Mouse (Mus musculus) gastrocnemius, adult 18-20 months (tissue): ENCODE results near the gene Plvap. TPM values are rescaled to one million over a fixed set of nuclear protein-coding genes. Genes with fewer than 3 reads are reported as not detected.

Source experiments
- DNase-seq: peaks from one replicate; pipeline ENCODE4 v3.0.0; 2021; ENCODE audit warnings: low spot score
- total RNA-seq, 2 experiments: library from RNA; stranded (reverse); gene quantifications; 2 replicates each; pipeline ENCODE4 v1.2.3; 2021

Gene Plvap
- total RNA-seq, 2 experiments from 2014 or later: 11.1 to 12.0 TPM

DNA sequence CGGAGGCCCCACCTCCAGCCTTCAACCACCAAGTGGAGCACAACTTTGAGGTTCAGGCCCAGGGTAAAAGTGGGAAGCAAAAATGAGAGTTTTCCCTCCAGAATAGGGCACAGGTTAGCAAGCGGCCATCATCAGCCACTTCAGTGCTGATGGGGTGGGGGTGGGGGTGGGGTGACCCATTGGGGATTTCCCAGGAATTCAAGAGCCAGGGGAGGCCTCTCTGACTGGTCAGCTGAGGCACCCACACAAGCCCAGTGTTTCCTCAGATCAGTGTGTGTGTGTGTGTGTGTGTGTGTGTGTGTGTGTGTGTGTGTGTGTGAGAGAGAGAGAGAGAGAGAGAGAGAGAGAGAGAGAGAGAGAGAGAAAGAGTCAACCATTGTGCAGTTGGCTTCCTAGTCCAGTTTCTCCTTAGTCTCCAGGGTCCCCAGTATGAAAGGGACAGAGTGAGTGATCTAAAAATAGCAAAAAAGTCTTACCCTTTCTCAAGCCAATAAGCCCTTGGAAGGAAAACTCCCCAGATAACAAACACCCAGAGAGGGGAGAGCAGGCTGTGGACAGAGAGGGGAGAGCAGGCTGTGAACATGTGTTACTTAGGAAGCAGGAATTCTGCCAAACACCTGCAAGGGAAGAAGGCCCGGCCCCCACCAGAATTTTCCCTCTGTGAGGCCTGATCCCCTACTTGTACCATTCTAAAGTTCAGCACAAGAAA lies 15.8 kb upstream of the Plvap start:
- DNase-seq: no peak

DNA sequence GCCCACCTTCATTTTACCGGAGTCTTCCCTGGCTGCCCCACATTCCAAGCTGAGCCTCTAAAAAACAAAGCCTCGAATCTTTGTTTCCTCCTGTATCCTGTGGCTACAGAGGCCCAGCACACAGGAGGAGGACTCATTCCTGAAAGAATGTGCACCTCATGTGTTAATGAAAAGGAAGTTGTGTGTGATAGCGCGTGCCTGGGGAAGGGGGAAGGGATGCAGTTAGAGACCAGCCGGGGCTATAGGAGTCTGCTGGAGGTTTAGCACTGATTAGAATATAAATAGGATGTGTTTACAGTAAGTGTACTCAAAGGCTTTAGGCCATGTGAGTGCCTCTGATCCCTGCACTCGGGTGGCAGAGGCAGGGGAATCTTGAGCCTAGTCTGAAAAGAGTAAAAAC lies 14.7 kb upstream of the Plvap start:
- DNase-seq: no peak

- DNase-seq: no peak
Measured at GRCm38 (mm10) chr8:71525226-71526050, 13.9 kb upstream of the Plvap start, which contains the start of gene Ccdc194. Ccdc194 (minus strand) TSS chr8:71525711.

DNA sequence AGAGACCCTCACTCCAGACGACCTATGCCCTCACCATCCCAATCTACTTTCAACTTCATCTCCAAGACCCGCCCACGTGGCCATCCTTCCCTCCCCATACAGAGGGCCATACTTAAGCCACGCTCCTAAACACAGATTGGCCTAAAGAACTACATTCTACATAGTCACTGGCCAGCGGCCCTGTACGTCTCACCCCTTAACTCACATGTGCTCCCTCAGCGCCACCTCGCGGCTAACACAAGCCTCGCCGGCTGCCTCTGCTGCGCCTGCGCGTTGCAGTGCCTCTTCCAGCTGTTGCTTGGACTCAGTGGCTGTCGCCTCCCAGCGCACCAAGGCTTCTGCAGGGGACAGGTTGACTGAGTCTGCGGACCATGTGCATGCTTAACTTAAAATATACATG lies 10.1 kb upstream of the Plvap start:
- DNase-seq: peak; percentile 97

- DNase-seq: peak; percentile 66
Measured at GRCm38 (mm10) chr8:71519037-71519825, 7.7 kb upstream of the Plvap start.

DNA sequence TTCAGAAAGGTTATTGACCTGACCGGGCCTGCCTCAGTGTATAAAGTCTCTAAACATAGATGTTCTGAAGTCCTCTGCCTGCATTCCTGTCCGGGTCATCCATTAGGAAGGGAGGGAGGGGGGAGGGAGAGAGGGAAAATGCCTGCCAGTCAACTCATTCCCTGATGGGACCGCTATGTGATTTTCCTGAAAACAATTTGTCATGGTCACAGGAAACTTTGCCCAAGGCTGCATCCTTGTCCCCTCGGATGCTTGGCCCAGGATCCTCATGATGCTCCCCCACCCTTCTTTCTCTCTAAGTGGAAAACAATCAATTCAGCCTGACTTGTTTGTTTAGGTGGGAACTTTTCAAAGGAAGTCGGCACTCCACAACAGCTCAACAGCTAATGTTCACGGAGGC lies 5.2 kb upstream of the Plvap start:
- DNase-seq: no peak

DNA sequence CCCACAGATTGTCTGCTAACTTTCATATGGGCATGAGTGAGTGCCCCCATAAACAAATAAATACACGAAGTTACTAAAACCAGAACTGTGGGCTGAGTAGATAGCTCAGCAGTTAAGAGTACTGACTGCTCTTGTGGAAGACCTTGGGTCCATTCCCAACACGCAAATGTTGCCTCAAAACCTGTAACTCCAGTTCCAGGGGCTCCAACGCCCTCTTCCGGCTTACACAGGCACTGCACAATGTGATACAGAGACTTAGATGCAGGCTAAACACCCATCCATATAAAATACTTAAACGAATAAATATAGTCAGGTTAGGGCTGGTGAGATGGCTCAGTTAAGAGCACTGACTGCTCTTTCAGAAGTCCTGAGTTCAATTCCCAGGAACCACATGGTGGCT lies 3.5 kb upstream of the Plvap start:
- DNase-seq: no peak

DNA sequence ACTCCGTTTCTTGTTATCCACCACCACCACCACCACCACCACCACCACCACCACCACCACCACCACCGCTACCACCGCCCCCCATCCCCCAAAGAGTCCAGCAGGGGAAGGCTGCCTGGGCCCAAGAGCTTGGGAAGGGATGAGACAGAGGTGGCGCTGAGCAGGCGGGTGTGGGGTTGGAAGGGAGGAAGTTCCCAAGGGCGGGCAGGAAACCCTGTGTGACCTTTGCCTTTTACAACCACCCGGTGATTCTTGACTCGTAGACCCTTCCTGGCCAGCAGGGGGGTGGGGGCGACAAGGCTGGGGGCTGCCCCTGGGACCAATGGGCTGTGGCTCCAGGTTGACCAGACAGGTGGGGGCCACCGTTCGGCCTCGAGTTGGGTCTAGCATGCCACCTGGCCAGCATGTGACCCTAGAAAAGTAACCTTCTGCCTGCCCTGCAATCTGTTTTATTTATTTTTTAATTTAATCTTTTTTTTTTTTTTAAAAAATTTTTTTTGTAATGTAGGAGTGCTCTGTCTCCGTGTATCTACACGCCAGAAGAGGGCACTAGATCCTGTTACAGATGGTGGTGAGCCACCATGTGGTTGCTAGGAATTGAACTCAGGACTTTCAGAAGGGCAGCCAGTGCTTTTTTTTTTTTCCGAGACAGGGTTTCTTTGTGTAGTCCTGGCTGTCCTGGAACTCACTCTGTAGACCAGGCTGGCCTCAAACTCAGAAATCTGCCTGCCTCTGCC lies 1.6 kb upstream of the Plvap start:
- no peak for DNase-seq

DNA sequence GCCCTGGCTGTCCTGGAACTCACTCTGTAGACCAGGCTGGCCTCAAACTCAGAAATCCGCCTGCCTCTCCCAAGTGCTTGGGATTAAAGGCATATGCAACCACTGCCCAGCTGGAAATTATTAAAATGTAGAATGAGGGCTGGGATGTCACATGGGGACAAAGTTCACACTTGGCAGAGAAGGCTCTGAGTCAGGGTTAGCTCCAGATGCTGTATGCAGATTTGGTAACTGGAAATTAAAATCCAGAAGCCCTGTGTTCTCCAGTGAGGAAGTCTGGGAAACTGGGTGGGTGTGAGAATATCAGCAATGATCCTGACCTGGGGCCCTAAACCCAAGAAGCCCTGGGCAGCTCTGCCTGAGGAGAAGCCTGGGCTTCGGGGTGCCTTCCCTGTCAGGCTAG lies 2.2 kb downstream of the Plvap start:
- DNase-seq: no peak

GRCm38 (mm10) chr8:71507589-71508104 lies 3.9 kb downstream of the Plvap start:
- DNase-seq: peak; percentile 61

DNA sequence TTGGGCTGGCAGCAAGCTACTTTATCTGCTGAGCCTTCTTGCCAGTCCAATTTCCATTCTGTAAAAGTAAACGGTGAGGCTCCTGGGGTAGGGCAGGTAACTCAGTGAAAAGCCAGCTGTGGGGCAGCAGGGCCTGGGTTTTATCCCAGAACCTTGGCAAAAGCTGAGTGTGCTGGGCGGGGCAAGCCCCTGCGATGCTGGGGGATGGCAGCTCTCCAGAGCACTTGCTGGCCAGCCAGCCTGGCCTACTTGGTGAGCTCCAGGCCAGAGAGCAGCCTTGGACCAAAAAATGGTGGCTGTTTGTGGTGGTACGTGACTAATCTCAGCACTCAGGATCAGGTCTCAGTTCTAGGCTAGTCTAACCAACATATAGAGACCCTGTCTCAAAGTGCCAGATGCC lies 5.6 kb downstream of the Plvap start:
- DNase-seq: no peak

- DNase-seq: no peak
Measured at GRCm38 (mm10) chr8:71505326-71505725, 6.2 kb downstream of the Plvap start.

- no peak for DNase-seq
Measured at GRCm38 (mm10) chr8:71504349-71504748, 7.2 kb downstream of the Plvap start.

DNA sequence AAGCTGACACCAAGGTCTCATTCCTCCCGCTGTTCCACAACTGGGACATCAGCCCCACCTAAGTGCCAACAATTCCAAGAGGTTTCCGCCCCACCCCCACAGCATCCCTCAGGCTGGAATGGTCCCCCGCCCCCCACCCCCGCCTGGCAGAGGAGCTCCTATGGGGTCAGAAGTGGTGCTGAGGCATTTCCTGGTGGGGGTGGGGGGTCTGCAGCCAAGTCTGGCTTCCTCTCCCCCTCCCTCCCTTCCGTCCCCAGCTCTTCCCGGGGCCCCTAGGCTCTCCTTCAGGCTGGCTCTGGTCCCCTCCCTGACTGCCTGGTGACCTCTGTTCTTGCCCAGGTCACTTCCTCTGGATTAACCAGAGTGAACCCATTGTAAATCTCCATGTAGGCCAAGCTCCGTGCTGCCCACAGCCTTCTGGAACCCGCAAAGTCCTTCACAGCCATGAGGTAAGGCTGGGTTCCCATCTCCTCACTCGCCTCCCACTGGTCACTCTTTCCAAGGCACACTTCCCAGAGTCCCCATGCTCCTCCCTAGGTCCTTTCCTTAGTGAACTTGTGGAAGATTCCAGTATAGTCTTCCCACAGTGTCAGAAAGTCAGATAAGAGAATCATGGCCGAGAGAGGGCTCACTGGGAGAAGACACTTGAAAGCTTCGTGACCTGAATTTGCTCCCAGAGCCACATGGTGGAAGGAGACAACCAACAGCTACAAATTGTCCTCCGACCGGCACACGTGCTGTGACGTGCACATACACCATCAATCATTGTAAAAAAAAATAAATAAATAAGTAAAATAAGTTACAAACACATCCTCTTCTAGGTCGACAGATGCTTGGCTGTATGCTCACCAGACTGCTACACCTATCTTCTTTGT lies 12.5 kb downstream of the Plvap start:
- DNase-seq: no peak

- no peak for DNase-seq
Measured at GRCm38 (mm10) chr8:71497881-71498501, 13.6 kb downstream of the Plvap start.

GRCm38 (mm10) chr8:71497077-71497645 lies 14.4 kb downstream of the Plvap start:
- DNase-seq: no peak

DNA sequence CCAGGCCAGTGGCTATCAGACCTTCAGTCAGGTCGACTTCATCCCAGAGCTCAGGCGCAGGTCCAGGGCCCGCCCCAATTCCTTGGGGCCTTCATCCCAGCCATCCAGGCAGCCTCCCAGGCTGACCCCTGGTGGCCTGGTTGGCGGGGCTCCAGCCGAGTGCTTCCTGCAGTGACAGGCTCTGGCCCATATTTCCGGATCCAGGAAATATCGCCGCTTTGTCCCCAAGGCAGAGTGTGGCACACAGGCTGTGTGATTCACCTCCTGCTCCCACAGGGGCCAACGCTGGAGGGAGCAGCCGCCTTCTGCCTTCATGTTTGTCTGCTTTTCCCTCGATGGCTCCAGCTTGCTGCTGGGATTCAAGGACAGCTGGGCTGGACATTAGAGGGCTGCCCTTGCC lies 15.1 kb downstream of the Plvap start:
- peak; percentile 88 for DNase-seq

DNA sequence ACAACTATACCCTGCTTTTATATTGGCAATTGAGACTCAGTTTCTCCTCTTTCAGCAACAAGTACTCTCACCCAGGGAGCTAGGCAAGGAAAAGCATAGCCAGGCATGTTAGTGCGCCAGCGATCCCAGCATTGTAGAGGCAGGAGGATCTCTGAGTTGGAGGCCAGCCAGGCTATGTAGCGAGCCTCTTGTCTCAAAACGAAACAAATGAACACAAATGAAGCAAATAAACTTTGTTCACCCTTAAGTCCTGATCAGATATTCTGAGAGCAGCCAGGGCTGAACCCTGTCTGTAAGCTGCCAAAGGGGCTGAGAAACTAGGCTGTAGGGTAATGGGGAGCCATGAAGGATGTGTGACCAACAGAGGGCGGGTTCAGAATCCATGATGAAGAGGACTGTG lies 15.7 kb downstream of the Plvap start:
- no peak for DNase-seq

- DNase-seq: peak; percentile 84
Measured at GRCm38 (mm10) chr8:71495039-71495438, 16.5 kb downstream of the Plvap start.
